Mouse (Mus musculus) forebrain, postnatal 0 days (tissue): ENCODE measurements around the gene Arhgap18. TPM values are rescaled to one million over a fixed set of nuclear protein-coding genes. Genes with fewer than 3 reads are reported as not detected.

Experiments used
- ATAC-seq: fragments of 200-750 bp; cut with Nextera tagmentation; 2 replicates; pipeline ENCODE4 v1.8.0; 2017; ENCODE audit warnings: mild to moderate bottlenecking, moderate library complexity
- DNase-seq: peaks from one replicate; pipeline ENCODE4 v3.0.0-alpha.2; 2015
- H3K27ac ChIP-seq: fragments of 300-500 bp; sonication (generic); 2 replicates; pipeline ENCODE4 v1.5.1; 2014; ENCODE audit warnings: low read depth, mild to moderate bottlenecking, antibody characterized with exemption, low read length, moderate library complexity, mixed read lengths
- H3K27me3 ChIP-seq: fragments of 300-500 bp; sonication (generic); 2 replicates; pipeline ENCODE4 v1.6.1; 2014; ENCODE audit warnings: mild to moderate bottlenecking, low read length, mixed read lengths; ENCODE audit not compliant: insufficient read depth
- H3K36me3 ChIP-seq: fragments of 300-500 bp; sonication (generic); 2 replicates; pipeline ENCODE4 v1.6.1; 2014; ENCODE audit warnings: mild to moderate bottlenecking, moderate library complexity; ENCODE audit not compliant: insufficient read depth
- H3K4me1 ChIP-seq: fragments of 300-500 bp; sonication (generic); 2 replicates; pipeline ENCODE4 v1.6.1; 2014; ENCODE audit warnings: antibody characterized with exemption; ENCODE audit not compliant: insufficient read depth
- H3K4me2 ChIP-seq: fragments of 300-500 bp; sonication (generic); 2 replicates; pipeline ENCODE4 v1.6.1; 2014; ENCODE audit warnings: low read depth, mild to moderate bottlenecking, moderate library complexity
- H3K4me3 ChIP-seq: fragments of 300-500 bp; sonication (generic); 2 replicates; pipeline ENCODE4 v1.5.1; 2014; ENCODE audit warnings: low read depth, low read length, mixed read lengths
- H3K9ac ChIP-seq: fragments of 300-500 bp; sonication (generic); 2 replicates; pipeline ENCODE4 v1.6.1; 2014; ENCODE audit warnings: mild to moderate bottlenecking
- H3K9me3 ChIP-seq: fragments of 300-500 bp; sonication (generic); 2 replicates; pipeline ENCODE4 v1.6.1; 2016; ENCODE audit warnings: low read length
- CTCF ChIP-seq: sonication (generic); IDR thresholded peaks from 2 replicates; pipeline ENCODE4 v1.5.1; 2016; ENCODE audit warnings: antibody characterized with exemption, control low read depth, low read depth
- WGBS: fragments of 180-500 bp; shearing (Covaris S2); extraction: QIAGEN DNeasy Blood & Tissue Kit; methylation state at CpG from one replicate; pipeline ENCODE4 v1.1.7; 2014; 5-methylcytosine and 5-hydroxymethylcytosine counted together
- polyA plus RNA-seq: library from polyadenylated mRNA; unstranded; fragments of >200 nt; fragmentation: Nextera tagmentation; extraction: Ambion mirVana; gene quantifications from 2 replicates; pipeline ENCODE4 v1.2.1, GENCODE M21; 2015
- total RNA-seq: library from RNA; depleted of rRNA; stranded (reverse); fragments of >200 nt; gene quantifications from 2 replicates; pipeline ENCODE4 v1.2.3, GENCODE M21; 2014

Arhgap18 gene
- total and polyA plus RNA-seq, 2 experiments from 2014 or later: 9.1 to 11.3 TPM

- H3K9me3 ChIP-seq: no peaks in the 10 kb centered on the region
- H3K4me2 ChIP-seq: peak overlapping the region; percentile 11; the same call in 1 of the 2 replicates
- H3K9ac ChIP-seq: 0 out of 2 replicates have a peak overlapping the region, but pooled peaks have one; percentile 23
- H3K36me3 ChIP-seq: no peaks in the 10 kb centered on the region
- H3K27ac ChIP-seq: peak overlapping the region; percentile 76
- peak; percentile 81 for TF ChIP-seq CTCF
- 24% methylated on average over 16 of the region's 16 CpGs for WGBS
- no peak overlapping the region for H3K4me3 ChIP-seq
- peak; percentile 87 for ATAC-seq
- no peaks in the 10 kb centered on the region for H3K27me3 ChIP-seq
- DNase-seq: peak; percentile 89
- no peaks in the 10 kb centered on the region for H3K4me1 ChIP-seq
Measured at GRCm38 (mm10) chr10:26752064-26752928, 925 bp upstream of the Arhgap18 start.

DNA sequence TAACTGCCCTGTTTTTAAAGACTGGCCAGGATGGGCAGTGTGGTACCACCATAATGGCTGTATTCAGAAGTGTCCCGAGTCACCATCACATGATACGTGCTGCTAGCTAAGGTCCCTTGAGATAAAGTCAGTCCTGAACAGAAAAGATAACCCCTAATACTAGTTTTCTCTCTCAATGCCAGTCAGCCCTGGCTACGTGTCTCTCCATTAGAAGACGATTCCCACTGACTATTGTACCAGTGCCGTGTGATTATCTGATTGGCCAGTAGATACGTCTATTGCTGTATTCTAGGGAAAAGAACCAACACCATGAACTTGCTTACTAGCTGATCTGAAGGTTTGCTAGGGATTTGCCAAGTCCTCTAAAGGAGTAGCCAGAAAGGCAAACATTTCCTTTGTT lies 785 bp downstream of the Arhgap18 start:
- no peak for TF ChIP-seq CTCF

GRCm38 (mm10) chr10:26757231-26757630 lies 4.0 kb downstream of the Arhgap18 start:
- Histone ChIP-seq H3K4me1 (no peaks in the 10 kb centered on the region), H3K9me3 (no peaks in the 10 kb centered on the region), H3K4me3 (no peak overlapping the region), H3K4me2 (no peak overlapping the region), H3K9ac (no peak overlapping the region), H3K27ac (no peak overlapping the region), H3K36me3 (no peaks in the 10 kb centered on the region), H3K27me3 (no peaks in the 10 kb centered on the region)
- ATAC-seq (no peak), DNase-seq (no peak)
- 94% methylated on average over 2 of the region's 2 CpGs for WGBS
- no peak for TF ChIP-seq CTCF

More for the DNA sequence above, 785 bp downstream of the Arhgap18 start:
- H3K4me2 ChIP-seq: no peak overlapping the region
- H3K36me3 ChIP-seq: no peaks in the 10 kb centered on the region
- no peak for ATAC-seq
- H3K27ac ChIP-seq: no peak overlapping the region
- H3K9me3 ChIP-seq: no peaks in the 10 kb centered on the region
- no peak for DNase-seq
- H3K4me3 ChIP-seq: no peak overlapping the region
- no peaks in the 10 kb centered on the region for H3K27me3 ChIP-seq
- no peaks in the 10 kb centered on the region for H3K4me1 ChIP-seq
- WGBS: 93% methylated on average over 6 of the region's 6 CpGs
- no peak overlapping the region for H3K9ac ChIP-seq

GRCm38 (mm10) chr10:26759469-26759868 lies 6.2 kb downstream of the Arhgap18 start:
- no peak for TF ChIP-seq CTCF
- WGBS: 44% methylated on average over 6 of the region's 6 CpGs
- DNase-seq (no peak), ATAC-seq (no peak)
- no peaks in the 10 kb centered on the region for H3K27me3 ChIP-seq
- H3K9ac ChIP-seq: no peak overlapping the region
- H3K4me3 ChIP-seq: no peak overlapping the region
- no peak overlapping the region for H3K4me2 ChIP-seq
- no peaks in the 10 kb centered on the region for H3K4me1 ChIP-seq
- H3K27ac ChIP-seq: no peak overlapping the region
- H3K36me3 ChIP-seq: no peaks in the 10 kb centered on the region
- no peaks in the 10 kb centered on the region for H3K9me3 ChIP-seq

DNA sequence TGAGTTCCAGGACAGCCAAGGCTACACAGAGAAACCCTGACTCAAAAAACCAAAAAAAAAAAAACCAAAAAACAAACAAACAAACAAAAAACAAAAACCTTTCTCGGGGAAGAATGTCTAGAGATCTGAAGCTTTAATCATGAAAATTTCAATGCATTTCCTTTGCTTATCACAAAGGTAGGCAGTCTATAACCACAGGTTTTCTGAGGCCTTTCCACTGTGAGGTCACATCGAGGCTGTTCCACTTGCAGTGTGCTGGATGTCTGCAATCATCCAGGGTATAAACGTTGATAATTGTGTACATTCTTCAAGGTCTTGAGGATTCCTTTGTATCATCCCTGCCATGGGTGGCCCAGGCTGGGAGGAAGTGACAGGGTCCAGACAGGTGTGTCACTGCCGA lies 7.9 kb downstream of the Arhgap18 start:
- no peak for ATAC-seq
- Histone ChIP-seq H3K9ac (no peak overlapping the region), H3K27ac (no peak overlapping the region), H3K4me3 (no peak overlapping the region), H3K9me3 (no peaks in the 10 kb centered on the region), H3K4me2 (no peak overlapping the region), H3K27me3 (no peaks in the 10 kb centered on the region), H3K4me1 (no peaks in the 10 kb centered on the region), H3K36me3 (no peaks in the 10 kb centered on the region)
- TF ChIP-seq CTCF: no peak
- DNase-seq: no peak
- 91% methylated on average over 4 of the region's 4 CpGs for WGBS

DNA sequence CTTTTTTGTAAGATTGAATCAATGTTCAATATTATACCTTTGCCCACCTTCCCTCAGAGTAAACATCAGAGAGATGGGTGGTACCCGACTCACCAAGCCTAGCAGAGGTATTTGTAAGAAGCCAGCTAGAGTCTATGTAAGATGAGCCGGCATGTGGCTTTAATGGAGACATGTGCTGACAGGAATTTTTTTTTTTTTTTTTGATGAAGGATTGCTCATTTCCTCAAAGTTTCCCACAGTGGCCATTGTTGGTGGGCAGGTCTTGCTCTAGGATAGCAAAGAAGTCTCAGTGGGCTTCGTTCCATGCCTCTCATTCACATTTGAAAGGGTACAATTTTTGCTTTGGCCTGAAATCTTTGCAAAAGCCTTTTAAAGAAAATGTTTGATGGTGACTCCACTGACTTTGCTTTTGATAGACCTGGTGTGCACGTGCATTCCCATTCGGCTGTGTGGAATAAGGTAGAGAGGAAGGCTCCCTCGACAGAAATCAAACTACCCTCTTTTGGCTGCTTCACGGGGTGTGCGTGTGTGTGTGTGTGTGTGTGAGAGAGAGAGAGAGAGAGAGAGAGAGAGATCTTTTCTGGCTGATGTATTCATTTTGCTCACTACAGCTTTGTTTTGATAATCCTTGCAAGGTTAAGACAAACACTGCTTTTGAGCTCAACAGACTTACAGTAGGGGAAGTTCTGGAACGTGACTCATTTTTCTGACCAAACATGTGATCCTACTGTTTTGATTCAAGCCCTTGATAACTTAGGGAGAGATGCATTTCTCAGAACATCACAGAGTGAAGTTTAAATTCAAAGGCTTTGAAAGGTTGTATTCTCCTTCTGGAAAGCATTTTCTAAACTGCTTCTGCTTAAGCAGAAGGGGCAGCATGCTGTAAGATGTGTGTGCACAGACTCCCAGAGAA lies 9.0 kb downstream of the Arhgap18 start:
- Histone ChIP-seq H3K4me2 (no peak overlapping the region), H3K36me3 (no peaks in the 10 kb centered on the region), H3K4me1 (no peaks in the 10 kb centered on the region), H3K9ac (no peak overlapping the region), H3K9me3 (no peaks in the 10 kb centered on the region), H3K4me3 (no peak overlapping the region), H3K27me3 (no peaks in the 10 kb centered on the region), H3K27ac (no peak overlapping the region)
- TF ChIP-seq CTCF: no peak
- DNase-seq (no peak), ATAC-seq (no peak)
- 63% methylated on average over 9 of the region's 9 CpGs for WGBS
